Mouse (Mus musculus) spleen, postnatal 14 days (tissue): Measurements from ENCODE around the gene Atl1.

Source experiments
- DNase-seq, 2 experiments: peaks; one replicate each; pipeline ENCODE4 v3.0.0; 2021 to 2022; ENCODE audit warnings: low spot score in 2 of 2

Atl1 gene

GRCm38 (mm10) chr12:70015936-70016335 is 123.5 kb downstream of the Atl1 start:
- no peak for DNase-seq
